In genomic region chr2:157071556-157071955, GRCm38 (mm10) we compare ENCODE assay signal across 9 mouse cellular contexts. TPM values are rescaled to one million over a fixed set of nuclear protein-coding genes. Genes with fewer than 3 reads are reported as not detected.
DNase-seq lines count a peak whose midpoint lies in the region; ATAC-seq and TF ChIP-seq lines count a peak whose summit lies in the region.
"Had no signal": no experiment of that assay in that cellular context is flagged by ENCODE, and none has a peak within 500 bp of the region (broad histone marks: within the 10 kb centered on the region; RNA-seq: fewer than 3 reads in every experiment).

No protein-coding gene starts in this region.

- 0 out of 2 replicates have a peak overlapping the region, but pooled peaks have one; percentile 8 for H3K27ac ChIP-seq in limb, embryonic 12.5 days
- H3K27ac ChIP-seq in limb, embryonic 10.5 days: no peak overlapping the region
- H3K27ac ChIP-seq in gastrocnemius, adult 2 months: peak overlapping the region; percentile 71
- peak overlapping the region; percentile 51; the same call in 1 of the 2 replicates for H3K27ac ChIP-seq in hindbrain, embryonic 14.5 days
- no peak overlapping the region for H3K27ac ChIP-seq in liver, embryonic 13.5 days
- no peak overlapping the region for H3K27ac ChIP-seq in neural tube, embryonic 12.5 days

- no peak overlapping the region for H3K9ac ChIP-seq in limb, embryonic 12.5 days (replicated peaks)
- H3K9ac ChIP-seq in hindbrain, embryonic 14.5 days: 0 out of 2 replicates have a peak overlapping the region, but pooled peaks have one; percentile 20
- H3K9ac ChIP-seq in liver, embryonic 13.5 days: no peak overlapping the region
- H3K9ac ChIP-seq in neural tube, embryonic 12.5 days: no peak overlapping the region

- no peak for DNase-seq in limb, embryonic 10.5 days (ENCODE audit: low spot score)
- peak; percentile 91 for DNase-seq in adrenal gland, adult 2 months
- DNase-seq in gastrocnemius, adult 2 months: peak; percentile 83
- DNase-seq in hindbrain, embryonic 14.5 days (ENCODE audit: low spot score): no peak
- DNase-seq in liver, embryonic 13.5 days: no peak
- no peak for DNase-seq in left cerebral cortex, postnatal 14 days (ENCODE audit: low spot score in 2 of 2)

- intact Hi-C loops in gastrocnemius, adult 2 months (cut with DNase I): no loop called here
- intact Hi-C loops in left cerebral cortex, postnatal 14 days (cut with DNase I): no loop called here

- no peak for TF ChIP-seq CTCF in gastrocnemius, adult 2 months (IDR thresholded peaks at IDR 0.05)

- 65% methylated on average over 2 of the region's 2 CpGs for WGBS in limb, embryonic 12.5 days
- WGBS in limb, embryonic 10.5 days: 83% methylated on average over 2 of the region's 2 CpGs
- 63% methylated on average over 2 of the region's 2 CpGs for WGBS in hindbrain, embryonic 14.5 days
- 3% methylated on average over 2 of the region's 2 CpGs for WGBS in liver, embryonic 13.5 days (ENCODE audit: insufficient replicate concordance)
- WGBS in neural tube, embryonic 12.5 days: 74% methylated on average over 2 of the region's 2 CpGs

- H3K27me3 ChIP-seq in limb, embryonic 12.5 days: no peaks in the 10 kb centered on the region
- no peaks in the 10 kb centered on the region for H3K27me3 ChIP-seq in limb, embryonic 10.5 days (ENCODE audit: low read depth, poor library complexity, severe bottlenecking)
- H3K27me3 ChIP-seq in hindbrain, embryonic 14.5 days (ENCODE audit: control insufficient read depth, insufficient read depth, low read length): no peaks in the 10 kb centered on the region
- peaks cover 8% of the 10 kb centered on the region for H3K27me3 ChIP-seq in liver, embryonic 13.5 days
- H3K27me3 ChIP-seq in neural tube, embryonic 12.5 days (replicated peaks): no peaks in the 10 kb centered on the region

- H3K9me3 ChIP-seq in limb, embryonic 12.5 days: no peaks in the 10 kb centered on the region
- H3K9me3 ChIP-seq in limb, embryonic 10.5 days (replicated peaks): no peaks in the 10 kb centered on the region
- no peaks in the 10 kb centered on the region for H3K9me3 ChIP-seq in hindbrain, embryonic 14.5 days (ENCODE audit: control insufficient read depth, low read length)
- no peaks in the 10 kb centered on the region for H3K9me3 ChIP-seq in liver, embryonic 13.5 days (replicated peaks)
- no peaks in the 10 kb centered on the region for H3K9me3 ChIP-seq in neural tube, embryonic 12.5 days

- 0 out of 2 replicates have a peak, but pooled peaks have one; percentile 20 for ATAC-seq in limb, embryonic 12.5 days (ENCODE audit: insufficient number of reproducible peaks, insufficient read depth, low FRiP score, low TSS enrichment, low read depth)
- ATAC-seq in hindbrain, embryonic 14.5 days (ENCODE audit: low FRiP score): no peak
- ATAC-seq in liver, embryonic 13.5 days (ENCODE audit: low read depth): peak; percentile 50
- no peak for ATAC-seq in neural tube, embryonic 12.5 days (ENCODE audit: low FRiP score, low read depth)

- H3K36me3 ChIP-seq in limb, embryonic 12.5 days: peaks cover 30% of the 10 kb centered on the region
- H3K36me3 ChIP-seq in limb, embryonic 10.5 days: peaks cover 82% of the 10 kb centered on the region
- H3K36me3 ChIP-seq in hindbrain, embryonic 14.5 days (replicated peaks; ENCODE audit: control insufficient read depth, insufficient read depth): peaks cover 19% of the 10 kb centered on the region
- H3K36me3 ChIP-seq in liver, embryonic 13.5 days: no peaks in the 10 kb centered on the region
- H3K36me3 ChIP-seq in neural tube, embryonic 12.5 days: peaks cover 23% of the 10 kb centered on the region

- H3K4me3 ChIP-seq in limb, embryonic 12.5 days (replicated peaks): no peak overlapping the region
- no peak overlapping the region for H3K4me3 ChIP-seq in limb, embryonic 10.5 days
- no peak overlapping the region for H3K4me3 ChIP-seq in gastrocnemius, adult 2 months
- no peak overlapping the region for H3K4me3 ChIP-seq in hindbrain, embryonic 14.5 days (replicated peaks; ENCODE audit: low read length)
- H3K4me3 ChIP-seq in liver, embryonic 13.5 days (replicated peaks): no peak overlapping the region
- H3K4me3 ChIP-seq in neural tube, embryonic 12.5 days: no peak overlapping the region

- peaks cover 89% of the 10 kb centered on the region for H3K4me1 ChIP-seq in limb, embryonic 12.5 days (replicated peaks)
- peaks cover 71% of the 10 kb centered on the region for H3K4me1 ChIP-seq in limb, embryonic 10.5 days
- peaks cover 91% of the 10 kb centered on the region for H3K4me1 ChIP-seq in hindbrain, embryonic 14.5 days (replicated peaks; ENCODE audit: control insufficient read depth, insufficient read depth, low read length)
- H3K4me1 ChIP-seq in liver, embryonic 13.5 days (replicated peaks): peaks cover 84% of the 10 kb centered on the region
- H3K4me1 ChIP-seq in neural tube, embryonic 12.5 days: peaks cover 86% of the 10 kb centered on the region

- no peak overlapping the region for H3K4me2 ChIP-seq in limb, embryonic 12.5 days
- 0 out of 2 replicates have a peak overlapping the region, but pooled peaks have one; percentile 10 for H3K4me2 ChIP-seq in hindbrain, embryonic 14.5 days (replicated peaks)
- 0 out of 2 replicates have a peak overlapping the region, but pooled peaks have one; percentile 9 for H3K4me2 ChIP-seq in liver, embryonic 13.5 days
- peak overlapping the region; percentile 18; the same call in 1 of the 2 replicates for H3K4me2 ChIP-seq in neural tube, embryonic 12.5 days (replicated peaks)

RNA-seq across cellular contexts. Expression of gene Soga1, which starts 7.5 kb away (rescaled TPM):
- 5.0 and 5.6 TPM in 2 replicates for polyA plus RNA-seq in limb, embryonic 12.5 days (2016; fragmentation: Nextera tagmentation; extraction: Ambion mirVana)
- polyA plus RNA-seq in limb, embryonic 10.5 days (2016; fragmentation: Nextera tagmentation; extraction: Ambion mirVana): 5.3 and 5.7 TPM in 2 replicates
- total RNA-seq in adrenal gland, adult 2 months (2021): 10 to 100 TPM; 30.9 to 36.6 TPM
- 31.1 and 33.1 TPM in 2 replicates for polyA plus RNA-seq in adrenal gland, adult 2 months (2012; rRNA removed)
- 1 to 10 TPM; 2.8 to 4.5 TPM for total RNA-seq in gastrocnemius, adult 2 months (2021)
- polyA plus RNA-seq in hindbrain, embryonic 14.5 days (2014; fragmentation: Nextera tagmentation; extraction: Ambion mirVana): 9.5 and 9.7 TPM in 2 replicates
- polyA plus RNA-seq in liver, embryonic 13.5 days (2015; fragmentation: Nextera tagmentation; extraction: Ambion mirVana): 1.7 and 1.8 TPM in 2 replicates
- 6.1 TPM in 2 replicates for polyA plus RNA-seq in neural tube, embryonic 12.5 days (2016; fragmentation: Nextera tagmentation; extraction: Ambion mirVana)
- total RNA-seq in left cerebral cortex, postnatal 14 days (2021): 10 to 100 TPM; 38.8 to 41.1 TPM

RNA-seq across cellular contexts. Expression of gene Tldc2, which starts 15.3 kb away (rescaled TPM):
- polyA plus RNA-seq in limb, embryonic 12.5 days (2016; fragmentation: Nextera tagmentation; extraction: Ambion mirVana): not detected in 2 replicates
- polyA plus RNA-seq in limb, embryonic 10.5 days (2016; fragmentation: Nextera tagmentation; extraction: Ambion mirVana): not detected in 2 replicates
- total RNA-seq in adrenal gland, adult 2 months (2021): not detected
- 0.19 TPM in 1 of 2 replicates, not detected in the other for polyA plus RNA-seq in adrenal gland, adult 2 months (2012; rRNA removed)
- not detected for total RNA-seq in gastrocnemius, adult 2 months (2021)
- polyA plus RNA-seq in hindbrain, embryonic 14.5 days (2014; fragmentation: Nextera tagmentation; extraction: Ambion mirVana): not detected in 2 replicates
- not detected in 2 replicates for polyA plus RNA-seq in liver, embryonic 13.5 days (2015; fragmentation: Nextera tagmentation; extraction: Ambion mirVana)
- not detected in 2 replicates for polyA plus RNA-seq in neural tube, embryonic 12.5 days (2016; fragmentation: Nextera tagmentation; extraction: Ambion mirVana)
- total RNA-seq in left cerebral cortex, postnatal 14 days (2021): not detected
- total RNA-seq: liver, adult 2 months had no signal
- polyA plus RNA-seq: liver, adult 2 months had no signal

Comparison
In these comparisons a context has a peak if more than half of its experiments do, and no peak if none do; other contexts are left out.
1. H3K27ac ChIP-seq: peak in limb, embryonic 12.5 days (single experiment), gastrocnemius, adult 2 months (single experiment) and hindbrain, embryonic 14.5 days (single experiment); none in limb, embryonic 10.5 days (single experiment), liver, embryonic 13.5 days (single experiment) and neural tube, embryonic 12.5 days (single experiment).
2. ATAC-seq: peak in limb, embryonic 12.5 days (single experiment) and liver, embryonic 13.5 days (single experiment); none in hindbrain, embryonic 14.5 days (single experiment) and neural tube, embryonic 12.5 days (single experiment).
3. DNase-seq: peak in adrenal gland, adult 2 months (single experiment) and gastrocnemius, adult 2 months (single experiment); none in limb, embryonic 10.5 days (single experiment), hindbrain, embryonic 14.5 days (single experiment), liver, embryonic 13.5 days (single experiment) and left cerebral cortex, postnatal 14 days (0 of 2).